Mouse (Mus musculus): ENCODE data around the gene Cc2d2b.

The Cc2d2b gene
- long read RNA-seq, experiment 1, result 0 reads
- long read RNA-seq, experiment 2, result 0 reads

GRCm38 (mm10) chr19:40748559-40748958, at the start of gene Cc2d2b:
Cc2d2b (plus strand) TSS chr19:40748753.
- intact Hi-C loops (cut with DNase I), result no loop called here

GRCm38 (mm10) chr19:40699816-40700215, 48.7 kb upstream of the Cc2d2b start:
- intact Hi-C loops (cut with DNase I), result no loop called here

GRCm38 (mm10) chr19:40702406-40702805, 46.1 kb upstream of the Cc2d2b start:
- intact Hi-C loops (cut with DNase I), result no loop called here

GRCm38 (mm10) chr19:40712889-40713628, 35.5 kb upstream of the Cc2d2b start:
- intact Hi-C loops (cut with DNase I), result no loop called here

- intact Hi-C loops (cut with DNase I), result no loop called here
Observed at GRCm38 (mm10) chr19:40714700-40715099, 33.9 kb upstream of the Cc2d2b start.

- intact Hi-C loops (cut with DNase I), result no loop called here
Observed at GRCm38 (mm10) chr19:40716981-40717380, 31.6 kb upstream of the Cc2d2b start.

- intact Hi-C loops (cut with DNase I), result no loop called here
Observed at GRCm38 (mm10) chr19:40719439-40720105, 29.0 kb upstream of the Cc2d2b start.

- intact Hi-C loops (cut with DNase I), result no loop called here
Observed at GRCm38 (mm10) chr19:40720381-40720780, 28.2 kb upstream of the Cc2d2b start.

- intact Hi-C loops (cut with DNase I), result loop anchor here (1.0 to 2.0 kb wide), 2 partner anchors 110 to 380 kb away; partner anchors contain the start of genes Entpd1 and Tctn3
Observed at GRCm38 (mm10) chr19:40722137-40723038, 26.2 kb upstream of the Cc2d2b start.

- intact Hi-C loops (cut with DNase I), result loop anchor here (2.0 kb wide), 1 partner anchor 381 kb away; no protein-coding TSS in a partner anchor
Observed at GRCm38 (mm10) chr19:40723516-40723915, 25.0 kb upstream of the Cc2d2b start.

GRCm38 (mm10) chr19:40726148-40726547, 22.4 kb upstream of the Cc2d2b start:
- intact Hi-C loops (cut with DNase I), result no loop called here

- intact Hi-C loops (cut with DNase I), result no loop called here
Observed at GRCm38 (mm10) chr19:40726614-40727013, 21.9 kb upstream of the Cc2d2b start.

- intact Hi-C loops (cut with DNase I), result no loop called here
Observed at GRCm38 (mm10) chr19:40728213-40728612, 20.3 kb upstream of the Cc2d2b start.

- intact Hi-C loops (cut with DNase I), result no loop called here
Observed at GRCm38 (mm10) chr19:40728732-40729420, 19.7 kb upstream of the Cc2d2b start.

GRCm38 (mm10) chr19:40733409-40733808, 15.1 kb upstream of the Cc2d2b start:
- intact Hi-C loops (cut with DNase I), result no loop called here

GRCm38 (mm10) chr19:40733849-40734248, 14.7 kb upstream of the Cc2d2b start:
- intact Hi-C loops (cut with DNase I), result no loop called here

- intact Hi-C loops (cut with DNase I), result no loop called here
Observed at GRCm38 (mm10) chr19:40736680-40737512, 11.7 kb upstream of the Cc2d2b start.

GRCm38 (mm10) chr19:40737613-40738012, 10.9 kb upstream of the Cc2d2b start:
- intact Hi-C loops (cut with DNase I), result no loop called here

GRCm38 (mm10) chr19:40738683-40739324, 9.7 kb upstream of the Cc2d2b start:
- intact Hi-C loops (cut with DNase I), result no loop called here

All from adrenal gland (tissue).